Mouse (Mus musculus): ENCODE results near the gene Atxn10.

- no peak for TF ChIP-seq POLR2A (IDR thresholded peaks at IDR 0.05; ENCODE audit: insufficient read length, low read depth)
- TF ChIP-seq MAX (IDR thresholded peaks at IDR 0.05; ENCODE audit: low read depth), result no peak
- no peak for TF ChIP-seq E2F4 (IDR thresholded peaks at IDR 0.05; ENCODE audit: insufficient read depth)
Observed at GRCm38 (mm10) chr15:85298167-85298781, 37.8 kb upstream of the Atxn10 start.

Measured in myocyte (in vitro differentiated cells).